Mouse (Mus musculus) kidney, adult 11 months (tissue): ENCODE data around the gene Snx14.
"Not testable (repeated sequence)": the region's sequence is repeated elsewhere in the genome, so short reads cannot be mapped to it uniquely, and the experiment has no call there.

Experiments
- DNase-seq: peaks from one replicate; pipeline ENCODE4 v3.0.0; 2022

The Snx14 gene

DNA sequence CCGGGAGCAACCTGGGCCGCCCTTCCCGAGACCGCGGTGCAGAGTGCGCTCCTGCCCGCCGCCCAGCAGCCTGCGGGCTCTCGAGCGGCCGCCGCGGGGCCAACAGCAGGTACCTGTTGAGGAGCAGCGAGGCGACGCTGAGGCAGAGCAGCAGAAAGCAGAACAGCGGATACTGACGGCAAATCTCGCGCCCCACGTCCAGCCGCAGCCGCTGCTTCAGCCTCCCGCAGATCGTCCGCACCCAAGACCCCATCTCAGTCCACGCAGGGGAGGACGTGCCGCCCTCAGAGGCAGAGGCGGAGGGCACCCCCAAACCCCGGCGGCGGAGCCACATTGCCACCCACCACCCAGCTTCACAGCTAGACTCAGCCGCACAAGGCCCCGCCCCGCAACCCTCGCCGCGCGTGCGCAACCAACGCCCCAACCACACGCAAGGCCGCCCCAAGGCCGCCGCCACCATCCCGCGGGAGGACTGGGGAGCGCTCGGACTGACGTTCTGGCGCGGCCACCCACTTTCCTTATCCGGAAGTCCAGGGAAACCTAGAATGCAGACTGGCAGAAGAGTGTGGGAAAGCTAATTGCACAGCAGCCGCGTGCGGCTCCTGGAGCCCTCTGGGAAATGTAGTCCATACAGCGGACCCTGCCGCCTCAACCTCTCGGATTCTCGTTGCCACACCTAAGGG lies at the start of gene Snx14:
TSS of gene Snx14 (minus strand) at position 404 of the 683 bp plus-strand sequence.
- peak; percentile 98 for DNase-seq

GRCm38 (mm10) chr9:88484531-88484930 lies 45.8 kb upstream of the Snx14 start:
- no peak for DNase-seq

DNA sequence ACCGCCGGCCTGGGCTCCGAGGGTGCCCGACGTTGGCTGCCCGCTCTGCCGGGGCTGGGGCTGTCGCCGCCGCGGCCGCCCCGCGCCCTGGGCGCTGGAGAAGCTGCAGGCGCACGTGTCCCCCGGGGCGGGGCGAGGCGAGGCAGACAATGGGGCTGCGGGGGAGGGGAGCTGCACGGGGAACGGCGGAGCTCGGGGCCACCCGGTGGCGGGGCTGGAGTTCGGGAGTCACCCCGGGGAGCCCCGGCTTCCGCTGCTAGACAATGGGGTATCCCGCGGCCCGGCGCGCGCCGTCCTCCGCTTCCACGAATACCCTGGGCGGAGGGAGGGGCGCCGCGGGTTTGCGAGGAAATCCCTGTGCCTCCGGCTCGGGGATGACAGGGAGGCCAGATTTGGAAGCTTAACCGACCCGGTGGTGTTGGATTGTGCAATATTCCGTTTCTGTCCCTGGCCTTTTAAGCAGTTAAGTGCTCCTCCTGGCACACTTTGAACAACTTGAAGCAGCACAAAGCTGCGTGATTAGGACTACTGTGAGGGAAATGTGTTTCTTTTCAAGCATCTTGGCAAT lies 44.2 kb upstream of the Snx14 start:
- no peak for DNase-seq

DNA sequence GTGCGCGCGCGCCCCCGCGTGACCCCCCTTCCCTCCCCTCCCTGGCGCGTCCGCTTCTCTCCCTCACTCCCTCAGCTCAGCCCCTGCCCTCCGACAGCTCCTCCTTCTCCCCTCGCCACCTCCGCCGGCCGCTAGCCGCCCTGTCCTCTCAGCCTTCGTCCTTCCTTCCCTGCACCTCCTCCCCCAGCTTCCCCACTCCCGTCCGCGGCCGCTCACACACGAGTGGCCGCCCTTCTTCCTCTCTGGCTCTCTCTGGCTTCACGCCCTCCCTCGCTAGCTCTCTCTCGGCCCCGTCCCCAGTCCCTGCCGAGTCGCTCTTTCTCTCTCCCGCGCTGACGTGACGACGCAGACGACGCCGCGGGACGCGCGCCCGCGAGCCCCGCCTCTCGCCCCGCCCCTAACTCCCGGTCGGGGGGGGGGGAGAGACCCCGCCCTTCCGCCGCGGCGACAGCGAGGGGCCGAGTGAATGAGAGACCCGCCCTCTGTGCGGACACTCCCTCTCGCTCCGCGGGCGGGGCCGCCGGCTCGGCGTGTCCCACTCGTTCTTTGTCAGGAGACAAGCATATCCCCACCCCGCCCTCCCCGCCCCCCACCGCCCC lies 43.6 kb upstream of the Snx14 start, which contains the start of gene Syncrip:
TSS of gene Syncrip (minus strand) at position 345 of the 599 bp plus-strand sequence.
- DNase-seq, result peak; percentile 93

DNA sequence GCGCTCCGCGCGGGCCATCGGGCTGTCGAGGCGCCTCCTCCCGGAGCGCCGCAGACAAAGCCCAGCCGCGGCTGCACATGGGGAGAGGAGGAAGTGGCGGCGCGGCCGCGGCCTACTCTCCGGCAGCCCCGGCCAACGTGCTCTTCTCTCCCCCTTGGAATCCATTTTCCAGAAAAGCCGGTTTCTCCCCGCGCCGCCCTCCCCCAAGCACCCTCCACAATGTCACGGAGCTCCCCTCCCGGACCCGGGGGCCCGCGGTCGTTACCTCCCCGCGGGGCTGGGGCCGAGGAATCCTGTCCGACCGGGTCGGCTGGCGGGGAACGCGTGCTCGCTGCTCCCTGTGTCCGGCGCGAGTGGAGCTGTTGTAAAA lies 43.0 kb upstream of the Snx14 start:
- peak; percentile 54 for DNase-seq

- peak; percentile 23 for DNase-seq
Measured at GRCm38 (mm10) chr9:88481061-88481790, 42.5 kb upstream of the Snx14 start.

- DNase-seq, result no peak
Measured at GRCm38 (mm10) chr9:88480120-88480519, 41.4 kb upstream of the Snx14 start.

GRCm38 (mm10) chr9:88476138-88476537 lies 37.4 kb upstream of the Snx14 start:
- DNase-seq, result no peak

DNA sequence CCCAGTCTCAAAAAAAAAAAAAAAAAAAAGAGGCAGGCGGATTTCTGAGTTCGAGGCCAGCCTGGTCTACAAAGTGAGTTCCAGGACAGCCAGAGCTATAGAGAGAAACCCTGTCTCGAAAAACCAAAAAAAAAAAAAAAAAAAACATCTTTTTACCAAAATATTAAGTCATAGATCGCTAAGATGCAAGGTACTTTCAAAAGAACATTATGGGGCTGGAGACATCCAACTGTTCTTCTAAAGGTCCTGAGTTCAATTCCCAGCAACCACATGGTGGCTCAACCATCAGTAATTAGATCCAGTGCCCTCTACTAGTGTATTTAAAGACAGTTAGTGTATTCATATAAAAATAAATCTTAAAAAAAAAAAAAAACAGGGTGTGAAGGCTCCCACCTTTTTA lies 22.3 kb upstream of the Snx14 start:
- DNase-seq, result not testable (repeated sequence)

DNA sequence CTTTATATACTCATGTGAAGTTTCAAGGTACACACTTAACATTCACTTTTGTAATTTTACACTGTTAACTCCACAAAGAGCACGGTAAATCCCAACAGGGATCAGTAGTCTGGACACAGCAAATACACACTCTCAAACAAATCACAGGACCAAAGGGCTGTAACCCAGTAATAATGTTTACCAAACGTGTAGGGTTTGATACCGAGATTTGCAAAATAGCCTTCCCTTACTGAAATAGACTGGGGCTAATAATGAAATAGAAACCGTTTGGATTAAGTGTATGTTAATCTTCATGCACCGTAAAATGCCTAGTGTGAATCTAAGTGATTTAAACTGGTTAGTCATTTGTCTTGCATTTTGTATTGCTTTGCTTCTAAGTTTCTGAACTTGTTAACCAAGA lies 1.2 kb upstream of the Snx14 start:
- DNase-seq, result no peak

- DNase-seq, result no peak
Measured at GRCm38 (mm10) chr9:88439238-88439600, 461 bp upstream of the Snx14 start.

DNA sequence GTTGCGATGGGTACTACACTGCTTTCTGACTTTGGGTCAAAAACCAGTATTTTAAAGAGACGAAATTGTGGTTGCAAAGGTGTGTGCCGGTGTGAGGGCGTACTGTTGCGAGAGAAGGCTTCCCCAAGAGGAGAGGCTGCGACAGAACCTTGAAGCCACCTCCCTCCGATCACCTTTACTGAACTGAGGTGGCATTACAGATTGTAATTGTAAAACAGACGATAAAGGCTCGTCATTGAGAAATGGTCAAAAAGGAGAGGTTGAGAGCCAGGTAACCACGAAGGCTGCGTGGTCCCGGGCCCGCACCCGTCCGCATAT lies 562 bp downstream of the Snx14 start:
- DNase-seq, result no peak

- no peak for DNase-seq
Measured at GRCm38 (mm10) chr9:88437342-88438236, 1.2 kb downstream of the Snx14 start.

DNA sequence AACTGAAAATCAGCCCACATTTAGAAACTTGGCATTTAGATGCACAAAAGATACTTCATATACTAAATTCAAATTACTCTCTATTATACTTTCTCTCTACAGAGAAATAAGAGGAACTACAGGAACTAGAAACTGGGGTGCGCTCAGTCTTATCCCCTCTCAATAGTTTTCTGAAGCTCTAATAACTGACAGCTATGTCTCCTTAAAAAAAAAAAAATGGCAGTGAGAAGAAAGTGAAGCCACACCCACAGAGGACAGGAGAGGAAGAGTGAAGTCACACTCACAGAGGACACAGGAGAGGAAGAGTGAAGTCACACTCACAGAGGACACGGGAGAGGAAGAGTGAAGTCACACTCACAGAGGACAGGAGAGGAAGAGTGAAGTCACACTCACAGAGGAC lies 14.4 kb downstream of the Snx14 start:
- no peak for DNase-seq

- DNase-seq, result no peak
Measured at GRCm38 (mm10) chr9:88422428-88422827, 16.3 kb downstream of the Snx14 start.

DNA sequence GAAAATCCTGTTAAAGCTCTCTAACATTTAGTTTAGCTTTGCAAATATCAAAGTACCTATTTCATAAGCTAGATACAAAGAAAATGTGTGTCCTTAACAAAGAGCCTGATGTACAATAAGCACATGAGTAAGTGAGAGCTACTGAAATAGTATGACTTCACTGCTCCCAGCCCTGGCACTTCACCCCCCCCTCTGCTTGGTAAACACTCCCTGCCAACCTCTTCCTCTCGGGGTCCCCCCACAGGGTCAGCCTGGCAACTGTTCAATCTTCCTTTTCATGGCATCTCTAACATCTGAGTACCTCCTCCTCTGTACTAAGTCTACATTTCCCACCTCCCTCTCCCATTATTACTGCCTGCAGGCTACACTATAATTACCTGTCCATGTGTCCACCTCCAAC lies 22.0 kb downstream of the Snx14 start:
- no peak for DNase-seq

- DNase-seq, result no peak
Measured at GRCm38 (mm10) chr9:88409978-88410377, 28.8 kb downstream of the Snx14 start.

GRCm38 (mm10) chr9:88404515-88404914 lies 34.2 kb downstream of the Snx14 start:
- DNase-seq, result no peak

DNA sequence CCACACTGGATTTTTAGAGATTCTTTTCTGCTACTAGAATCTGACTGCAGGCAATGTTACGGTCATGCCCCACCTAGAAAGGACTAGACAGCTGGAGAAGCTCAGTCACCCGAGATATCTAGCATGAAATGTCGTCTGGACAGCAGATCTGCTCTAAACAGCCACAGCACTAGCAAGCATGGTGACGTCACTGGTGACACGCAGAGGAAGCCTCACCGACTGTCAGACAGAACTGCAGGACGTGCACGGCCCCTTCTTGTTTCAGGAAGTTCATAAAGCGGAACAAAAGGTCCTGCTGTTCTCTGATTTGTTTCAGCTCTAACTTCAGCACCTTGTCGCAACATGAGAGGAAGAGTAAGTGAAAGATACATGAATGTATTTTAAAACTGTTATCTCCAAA lies 34.7 kb downstream of the Snx14 start:
- DNase-seq, result no peak

GRCm38 (mm10) chr9:88398461-88398860 lies 40.3 kb downstream of the Snx14 start:
- no peak for DNase-seq

- no peak for DNase-seq
Measured at GRCm38 (mm10) chr9:88394852-88395251, 43.9 kb downstream of the Snx14 start.

- DNase-seq, result no peak
Measured at GRCm38 (mm10) chr9:88388826-88389225, 49.9 kb downstream of the Snx14 start.

DNA sequence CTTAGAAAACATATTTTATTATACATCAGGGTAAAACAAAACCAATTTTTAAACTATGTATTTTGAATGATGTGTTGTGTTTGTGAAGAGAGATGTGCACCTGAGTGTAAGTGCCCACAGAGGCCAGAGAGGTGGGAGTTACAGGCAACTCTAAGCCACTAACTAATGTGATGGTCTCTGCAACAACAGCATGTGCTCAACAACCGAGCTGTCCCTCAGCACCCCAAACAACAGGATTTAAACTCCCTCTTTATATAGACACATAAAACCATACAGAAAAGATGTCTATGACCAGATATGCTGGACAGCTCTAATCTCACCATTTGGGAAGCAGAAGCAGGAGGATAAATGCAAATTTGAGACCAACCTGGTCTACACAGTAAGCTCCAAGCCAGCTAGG lies 58.2 kb downstream of the Snx14 start:
- no peak for DNase-seq
